Mouse (Mus musculus): ENCODE data around the gene Lhfp.

The Lhfp gene

GRCm38 (mm10) chr3:53041411-53042239 lies at the start of gene Lhfp:
Gene Lhfp, plus strand, starts transcription at chr3:53041528.
- DNase-seq = peak; percentile 24 to 42

GRCm38 (mm10) chr3:52993296-52993695 lies 48.0 kb upstream of the Lhfp start:
- no peak for DNase-seq

- peak; percentile 20 to 45 for DNase-seq
Observed at GRCm38 (mm10) chr3:52994666-52995065, 46.7 kb upstream of the Lhfp start.

GRCm38 (mm10) chr3:52996635-52997034 lies 44.7 kb upstream of the Lhfp start:
- no peak for DNase-seq

GRCm38 (mm10) chr3:52997381-52997780 lies 43.9 kb upstream of the Lhfp start:
- no peak for DNase-seq

GRCm38 (mm10) chr3:52999016-52999744 lies 42.1 kb upstream of the Lhfp start:
- DNase-seq = no peak

GRCm38 (mm10) chr3:52999996-53000395 lies 41.3 kb upstream of the Lhfp start:
- DNase-seq = no peak

GRCm38 (mm10) chr3:53002076-53002475 lies 39.3 kb upstream of the Lhfp start:
- no peak for DNase-seq

- DNase-seq = peak; percentile 21 to 22
Observed at GRCm38 (mm10) chr3:53004406-53005114, 36.8 kb upstream of the Lhfp start.

- DNase-seq = no peak
Observed at GRCm38 (mm10) chr3:53007411-53007810, 33.9 kb upstream of the Lhfp start.

GRCm38 (mm10) chr3:53016436-53017340 lies 24.6 kb upstream of the Lhfp start, which contains the start of gene Cog6:
Gene Cog6, minus strand, starts transcription at chr3:53017237.
- peak; percentile 84 to 89 for DNase-seq

GRCm38 (mm10) chr3:53027333-53027732 lies 14.0 kb upstream of the Lhfp start:
- no peak for DNase-seq

- peak; percentile 83 to 85 for DNase-seq
Observed at GRCm38 (mm10) chr3:53029046-53029445, 12.3 kb upstream of the Lhfp start.

- DNase-seq = no peak
Observed at GRCm38 (mm10) chr3:53031586-53031985, 9.7 kb upstream of the Lhfp start.

- DNase-seq = no peak
Observed at GRCm38 (mm10) chr3:53032432-53032831, 8.9 kb upstream of the Lhfp start.

GRCm38 (mm10) chr3:53033448-53033847 lies 7.9 kb upstream of the Lhfp start:
- no peak for DNase-seq

- DNase-seq = no peak
Observed at GRCm38 (mm10) chr3:53036076-53036475, 5.3 kb upstream of the Lhfp start.

GRCm38 (mm10) chr3:53036941-53037340 lies 4.4 kb upstream of the Lhfp start:
- no peak for DNase-seq

- DNase-seq = no peak
Observed at GRCm38 (mm10) chr3:53038913-53039312, 2.4 kb upstream of the Lhfp start.

- no peak for DNase-seq
Observed at GRCm38 (mm10) chr3:53039746-53040145, 1.6 kb upstream of the Lhfp start.

GRCm38 (mm10) chr3:53040593-53041410 lies 526 bp upstream of the Lhfp start:
- no peak for DNase-seq

- DNase-seq = no peak
Observed at GRCm38 (mm10) chr3:53042240-53042567, 876 bp downstream of the Lhfp start.

Data from B cell, adult 2 months (primary cell).